Mouse (Mus musculus): Measurements from ENCODE around the gene Fgf9.

DNA sequence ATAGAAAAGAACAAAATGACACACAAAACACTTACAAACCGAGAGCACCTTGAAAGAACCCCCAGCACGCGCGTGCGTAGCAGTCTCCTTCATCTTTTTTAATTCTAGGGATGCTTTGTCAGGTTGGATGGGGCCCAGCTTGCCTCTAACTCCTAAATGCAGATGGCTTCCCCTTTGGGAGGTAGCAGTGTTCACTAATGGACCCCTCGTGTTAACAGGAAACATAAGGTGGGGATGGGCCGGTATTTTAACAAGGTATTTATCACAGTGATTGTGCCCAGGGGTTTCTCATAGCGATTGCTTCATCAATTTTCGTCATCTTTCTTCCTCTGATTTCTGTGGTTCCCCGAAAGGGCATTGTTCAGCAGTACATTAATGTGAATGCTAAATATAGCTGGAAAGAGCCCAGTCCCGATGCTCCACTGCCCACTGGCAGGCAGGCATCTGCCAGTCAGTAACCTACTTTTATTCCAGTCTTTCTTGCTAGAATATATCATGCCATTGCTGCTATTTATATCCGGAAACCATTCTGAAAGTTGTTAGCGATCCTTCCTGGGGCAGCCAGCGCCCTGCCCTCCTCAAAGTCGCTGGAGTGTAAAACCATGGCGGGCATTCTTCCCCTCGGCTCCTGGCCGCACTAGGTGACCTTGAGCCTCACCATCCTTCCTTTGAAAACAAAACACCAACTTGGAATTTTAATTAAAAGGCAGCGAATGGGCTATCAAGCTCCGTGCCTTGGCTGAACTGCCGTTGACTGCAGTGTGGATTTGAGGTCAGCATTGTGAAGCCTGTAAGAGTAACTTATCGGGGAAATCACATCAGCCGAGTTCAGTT, 79.5 kb downstream of the Fgf9 start:
- TF ChIP-seq CTCF (IDR thresholded peaks at IDR 0.05; ENCODE audit: borderline replicate concordance, extremely low read depth, insufficient read depth, insufficient read length) (no peak), POLR2A (IDR thresholded peaks at IDR 0.05; ENCODE audit: borderline replicate concordance, extremely low read depth, insufficient read depth, insufficient read length, poor library complexity, severe bottlenecking) (no peak)
